Mouse (Mus musculus): Measurements from ENCODE around the gene Prr23a2.

- TF ChIP-seq TAL1 (IDR thresholded peaks at IDR 0.05; ENCODE audit: low read length) = no peak
- no peak for TF ChIP-seq GATA1 (IDR thresholded peaks at IDR 0.05; ENCODE audit: low read length)
These were observed at the start of gene Prr23a2 for GRCm38 (mm10) chr9:98856210-98856609.
